Mouse (Mus musculus): ENCODE measurements around the gene Zfp981. TPM values are rescaled to one million over a fixed set of nuclear protein-coding genes. Genes with fewer than 3 reads are reported as not detected.
"Not testable (repeated sequence)": the region's sequence is repeated elsewhere in the genome, so short reads cannot be mapped to it uniquely, and the experiment has no call there.

The Zfp981 gene
- polyA plus RNA-seq, 1 experiment from 2014 or later: not detected

- not testable (repeated sequence) for H3K4me3 ChIP-seq (ENCODE audit: low read depth, low read length); H3K36me3 ChIP-seq (ENCODE audit: control insufficient read depth, insufficient read depth, low read length); H3K27me3 ChIP-seq (replicated peaks; ENCODE audit: control insufficient read depth, insufficient read depth, low read length); H3K9ac ChIP-seq (ENCODE audit: low read depth, low read length); H3K4me1 ChIP-seq (ENCODE audit: control insufficient read depth, insufficient read depth, low read length); H3K4me2 ChIP-seq (ENCODE audit: low read depth, low read length); H3K27ac ChIP-seq (replicated peaks; ENCODE audit: low read depth, low read length); DNase-seq (ENCODE audit: low spot score)
- WGBS: 89% methylated on average over 6 of the region's 6 CpGs
- H3K9me3 ChIP-seq (ENCODE audit: control insufficient read depth, low read length): peaks cover 79% of the 10 kb centered on the region
- ATAC-seq (ENCODE audit: low read depth): peak; percentile 48; the same call in 1 of the 2 replicates
Observed at GRCm38 (mm10) chr4:146493319-146493907, 8.4 kb upstream of the Zfp981 start.

- WGBS: 71% methylated on average over 4 of the region's 4 CpGs
- no peak for ATAC-seq (ENCODE audit: low read depth)
Observed at GRCm38 (mm10) chr4:146494980-146495379, 6.8 kb upstream of the Zfp981 start.

DNA sequence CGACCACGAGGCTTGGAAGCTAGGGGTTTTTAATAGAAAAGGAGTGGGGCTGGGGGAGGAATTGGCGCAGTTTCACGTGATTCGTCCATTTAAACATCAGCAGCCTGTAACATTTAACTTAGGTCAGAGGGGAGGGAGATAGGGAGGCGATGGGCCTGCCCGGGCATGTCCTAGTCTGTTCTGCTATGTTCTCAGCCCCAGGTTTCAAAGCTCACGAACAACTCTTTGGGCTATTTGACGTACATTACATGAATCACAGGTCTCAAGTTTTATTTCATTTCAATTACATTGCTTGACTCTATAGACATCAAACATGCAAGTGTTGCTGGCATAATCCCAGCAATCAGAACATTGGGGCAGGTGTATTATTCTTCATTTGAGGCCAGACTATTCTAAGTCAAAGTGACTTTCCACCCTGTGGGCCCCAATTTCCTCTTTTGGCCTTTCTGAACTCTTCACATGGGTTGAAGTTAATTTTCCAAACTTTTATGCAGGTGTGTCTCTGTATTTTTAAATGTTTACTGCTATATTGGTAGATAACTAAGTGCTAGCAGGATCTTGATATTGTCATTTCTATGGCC, 4.0 kb upstream of the Zfp981 start:
- H3K4me1 ChIP-seq (ENCODE audit: control insufficient read depth, insufficient read depth, low read length); H3K4me2 ChIP-seq (ENCODE audit: low read depth, low read length); H3K27me3 ChIP-seq (replicated peaks; ENCODE audit: control insufficient read depth, insufficient read depth, low read length); H3K9ac ChIP-seq (ENCODE audit: low read depth, low read length); H3K4me3 ChIP-seq (ENCODE audit: low read depth, low read length); H3K27ac ChIP-seq (replicated peaks; ENCODE audit: low read depth, low read length); ATAC-seq (ENCODE audit: low read depth); DNase-seq (ENCODE audit: low spot score); H3K36me3 ChIP-seq (ENCODE audit: control insufficient read depth, insufficient read depth, low read length): not testable (repeated sequence)
- H3K9me3 ChIP-seq (ENCODE audit: control insufficient read depth, low read length): peaks cover 69% of the 10 kb centered on the region
- WGBS: 77% methylated on average over 9 of the region's 9 CpGs

More at GRCm38 (mm10) chr4:146494980-146495379, 6.8 kb upstream of the Zfp981 start:
- no peak for DNase-seq (ENCODE audit: low spot score)
- no peaks in the 10 kb centered on the region for H3K4me1 ChIP-seq (ENCODE audit: control insufficient read depth, insufficient read depth, low read length)
- H3K9me3 ChIP-seq (ENCODE audit: control insufficient read depth, low read length): peaks cover 76% of the 10 kb centered on the region
- H3K27me3 ChIP-seq (replicated peaks; ENCODE audit: control insufficient read depth, insufficient read depth, low read length): no peaks in the 10 kb centered on the region
- no peak overlapping the region for H3K9ac ChIP-seq (ENCODE audit: low read depth, low read length)
- no peak overlapping the region for H3K27ac ChIP-seq (replicated peaks; ENCODE audit: low read depth, low read length)
- H3K36me3 ChIP-seq (ENCODE audit: control insufficient read depth, insufficient read depth, low read length): no peaks in the 10 kb centered on the region
- no peak overlapping the region for H3K4me2 ChIP-seq (ENCODE audit: low read depth, low read length)
- H3K4me3 ChIP-seq (ENCODE audit: low read depth, low read length): no peak overlapping the region

- 95% methylated on average over 15 of the region's 24 CpGs for WGBS
- not testable (repeated sequence) for DNase-seq (ENCODE audit: low spot score); ATAC-seq (ENCODE audit: low read depth); H3K4me3 ChIP-seq (ENCODE audit: low read depth, low read length); H3K4me1 ChIP-seq (ENCODE audit: control insufficient read depth, insufficient read depth, low read length); H3K9ac ChIP-seq (ENCODE audit: low read depth, low read length); H3K27me3 ChIP-seq (replicated peaks; ENCODE audit: control insufficient read depth, insufficient read depth, low read length); H3K36me3 ChIP-seq (ENCODE audit: control insufficient read depth, insufficient read depth, low read length); H3K27ac ChIP-seq (replicated peaks; ENCODE audit: low read depth, low read length); H3K4me2 ChIP-seq (ENCODE audit: low read depth, low read length)
- peaks cover 11% of the 10 kb centered on the region for H3K9me3 ChIP-seq (ENCODE audit: control insufficient read depth, low read length)
Observed at GRCm38 (mm10) chr4:146509029-146509428, 7.2 kb downstream of the Zfp981 start.

- DNase-seq (ENCODE audit: low spot score); H3K4me3 ChIP-seq (ENCODE audit: low read depth, low read length); H3K27ac ChIP-seq (replicated peaks; ENCODE audit: low read depth, low read length); ATAC-seq (ENCODE audit: low read depth); H3K4me2 ChIP-seq (ENCODE audit: low read depth, low read length); H3K36me3 ChIP-seq (ENCODE audit: control insufficient read depth, insufficient read depth, low read length); H3K4me1 ChIP-seq (ENCODE audit: control insufficient read depth, insufficient read depth, low read length); H3K27me3 ChIP-seq (replicated peaks; ENCODE audit: control insufficient read depth, insufficient read depth, low read length); H3K9ac ChIP-seq (ENCODE audit: low read depth, low read length): not testable (repeated sequence)
- H3K9me3 ChIP-seq (ENCODE audit: control insufficient read depth, low read length): peaks cover 32% of the 10 kb centered on the region
Observed at GRCm38 (mm10) chr4:146511871-146512270, 10.0 kb downstream of the Zfp981 start.

DNA sequence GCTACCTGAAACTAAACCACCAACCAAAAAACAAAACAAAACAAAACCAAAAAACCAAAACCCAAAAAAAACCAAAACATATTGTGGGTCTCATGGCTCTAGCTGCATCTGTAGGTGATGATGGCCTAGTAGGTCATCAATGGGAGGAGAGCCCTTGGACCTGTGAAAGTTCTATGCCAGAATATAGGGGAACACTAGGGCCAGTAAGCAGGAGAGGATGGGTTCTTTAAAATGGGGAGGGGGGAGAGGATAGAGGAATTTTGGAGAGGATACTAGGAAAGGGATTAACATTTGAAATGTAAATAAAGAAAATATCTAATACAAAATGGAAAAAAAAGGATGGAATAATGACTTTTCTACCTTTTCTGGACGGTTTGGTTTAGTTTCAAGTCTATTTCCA, 14.6 kb downstream of the Zfp981 start:
- H3K4me3 ChIP-seq (ENCODE audit: low read depth, low read length): no peak overlapping the region
- H3K4me1 ChIP-seq (ENCODE audit: control insufficient read depth, insufficient read depth, low read length): no peaks in the 10 kb centered on the region
- no peak overlapping the region for H3K27ac ChIP-seq (replicated peaks; ENCODE audit: low read depth, low read length)
- WGBS: 60% methylated on average over 1 of the region's 1 CpGs
- H3K9ac ChIP-seq (ENCODE audit: low read depth, low read length): no peak overlapping the region
- DNase-seq (ENCODE audit: low spot score) (no peak), ATAC-seq (ENCODE audit: low read depth) (no peak)
- H3K4me2 ChIP-seq (ENCODE audit: low read depth, low read length): no peak overlapping the region
- H3K36me3 ChIP-seq (ENCODE audit: control insufficient read depth, insufficient read depth, low read length): no peaks in the 10 kb centered on the region
- H3K27me3 ChIP-seq (replicated peaks; ENCODE audit: control insufficient read depth, insufficient read depth, low read length): no peaks in the 10 kb centered on the region
- H3K9me3 ChIP-seq (ENCODE audit: control insufficient read depth, low read length): peaks cover 73% of the 10 kb centered on the region

DNA sequence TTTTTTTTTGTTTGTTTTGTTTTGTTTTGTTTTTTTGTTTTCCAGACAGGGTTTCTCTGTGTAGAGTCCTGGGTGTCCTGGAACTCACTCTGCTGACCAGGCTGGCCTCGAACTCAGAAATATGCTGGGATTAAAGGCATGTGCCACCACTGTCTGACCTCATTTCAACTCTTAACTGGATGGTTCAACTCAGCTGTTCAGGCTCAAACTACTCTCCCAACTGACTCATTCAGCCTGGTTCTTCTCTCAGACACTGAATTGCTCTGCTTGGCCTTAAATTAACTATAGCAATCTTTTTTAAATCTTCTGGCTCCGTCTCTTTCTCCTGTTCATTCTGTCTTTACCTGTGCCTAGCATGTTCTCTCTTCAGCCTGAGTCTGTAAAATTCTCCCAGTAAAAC, 15.3 kb downstream of the Zfp981 start:
- 65% methylated on average over 2 of the region's 2 CpGs for WGBS
- H3K9me3 ChIP-seq (ENCODE audit: control insufficient read depth, low read length): peaks cover 74% of the 10 kb centered on the region
- H3K27ac ChIP-seq (replicated peaks; ENCODE audit: low read depth, low read length); H3K4me3 ChIP-seq (ENCODE audit: low read depth, low read length); H3K9ac ChIP-seq (ENCODE audit: low read depth, low read length); ATAC-seq (ENCODE audit: low read depth); DNase-seq (ENCODE audit: low spot score); H3K4me1 ChIP-seq (ENCODE audit: control insufficient read depth, insufficient read depth, low read length); H3K36me3 ChIP-seq (ENCODE audit: control insufficient read depth, insufficient read depth, low read length); H3K4me2 ChIP-seq (ENCODE audit: low read depth, low read length); H3K27me3 ChIP-seq (replicated peaks; ENCODE audit: control insufficient read depth, insufficient read depth, low read length): not testable (repeated sequence)

DNA sequence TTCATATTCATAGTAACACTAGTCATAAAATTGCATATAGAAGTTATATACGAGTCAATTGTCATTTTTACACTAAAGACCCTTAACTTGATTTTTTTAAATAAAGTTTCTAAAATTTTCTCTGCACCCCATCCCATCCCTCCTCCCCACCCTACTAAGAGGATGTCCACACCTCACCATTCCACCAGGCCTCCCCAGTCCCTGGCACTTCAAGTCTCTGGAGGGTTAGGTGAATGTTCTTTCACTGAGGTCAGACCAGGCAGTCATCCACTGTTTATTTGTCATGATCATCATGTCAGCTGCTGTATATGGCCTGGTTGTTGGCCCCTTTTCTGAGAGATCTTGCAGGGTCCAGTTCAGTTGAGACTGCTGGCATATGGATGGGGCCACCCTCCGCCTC, 18.9 kb downstream of the Zfp981 start:
- WGBS: 81% methylated on average over 2 of the region's 2 CpGs
- Histone ChIP-seq H3K36me3 (ENCODE audit: control insufficient read depth, insufficient read depth, low read length) (no peaks in the 10 kb centered on the region), H3K4me2 (ENCODE audit: low read depth, low read length) (no peak overlapping the region), H3K9ac (ENCODE audit: low read depth, low read length) (no peak overlapping the region), H3K27ac (replicated peaks; ENCODE audit: low read depth, low read length) (no peak overlapping the region), H3K27me3 (replicated peaks; ENCODE audit: control insufficient read depth, insufficient read depth, low read length) (no peaks in the 10 kb centered on the region), H3K4me3 (ENCODE audit: low read depth, low read length) (no peak overlapping the region), H3K4me1 (ENCODE audit: control insufficient read depth, insufficient read depth, low read length) (no peaks in the 10 kb centered on the region), H3K9me3 (ENCODE audit: control insufficient read depth, low read length) (peaks cover 91% of the 10 kb centered on the region)
- DNase-seq (ENCODE audit: low spot score) (no peak), ATAC-seq (ENCODE audit: low read depth) (no peak)

DNA sequence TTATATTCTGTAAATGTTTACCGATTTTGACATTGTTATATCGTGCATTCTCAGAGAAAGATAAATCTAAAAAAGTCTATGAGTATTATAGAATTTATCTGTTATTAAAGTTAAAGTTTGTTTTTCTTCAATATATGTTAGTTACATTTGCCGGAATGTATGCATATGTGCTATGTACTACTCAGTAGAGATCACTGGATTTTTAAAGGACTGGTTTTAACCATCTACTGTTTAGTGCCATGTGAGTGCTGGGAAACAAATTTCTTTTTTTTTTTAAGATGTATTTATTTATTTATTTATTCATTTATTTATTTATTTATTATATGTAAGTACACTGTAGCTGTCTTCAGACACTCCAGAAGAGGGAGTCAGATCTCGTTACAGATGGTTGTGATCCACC, 32.7 kb downstream of the Zfp981 start:
- Histone ChIP-seq H3K4me2 (ENCODE audit: low read depth, low read length) (no peak overlapping the region), H3K4me3 (ENCODE audit: low read depth, low read length) (no peak overlapping the region), H3K27me3 (replicated peaks; ENCODE audit: control insufficient read depth, insufficient read depth, low read length) (no peaks in the 10 kb centered on the region), H3K9ac (ENCODE audit: low read depth, low read length) (no peak overlapping the region), H3K27ac (replicated peaks; ENCODE audit: low read depth, low read length) (no peak overlapping the region), H3K9me3 (ENCODE audit: control insufficient read depth, low read length) (peaks cover 76% of the 10 kb centered on the region), H3K4me1 (ENCODE audit: control insufficient read depth, insufficient read depth, low read length) (no peaks in the 10 kb centered on the region), H3K36me3 (ENCODE audit: control insufficient read depth, insufficient read depth, low read length) (no peaks in the 10 kb centered on the region)
- ATAC-seq (ENCODE audit: low read depth): no peak
- 80% methylated on average over 4 of the region's 4 CpGs for WGBS
- DNase-seq (ENCODE audit: low spot score): no peak
